Mouse (Mus musculus) G1E (cell line): ENCODE results near the gene Dcp1b.

Experiments
- CTCF ChIP-seq: IDR thresholded peaks from 2 replicates; pipeline ENCODE4 v1.5.1; 2012; ENCODE audit warnings: low read depth, low read length, inconsistent platforms, mixed read lengths
- GATA1 ChIP-seq: IDR thresholded peaks from 2 replicates; pipeline ENCODE4 v1.6.1; 2012; ENCODE audit warnings: borderline replicate concordance, low read length, inconsistent platforms, mixed read lengths
- GATA2 ChIP-seq: IDR thresholded peaks from 2 replicates; pipeline ENCODE4 v1.6.1; 2012; ENCODE audit warnings: low read depth, low read length, inconsistent platforms, borderline replicate concordance
- TAL1 ChIP-seq: conservative IDR thresholded peaks from 2 replicates; pipeline ENCODE4 v1.6.1; 2012; ENCODE audit warnings: low read depth, low read length, inconsistent platforms, mixed read lengths

DNA sequence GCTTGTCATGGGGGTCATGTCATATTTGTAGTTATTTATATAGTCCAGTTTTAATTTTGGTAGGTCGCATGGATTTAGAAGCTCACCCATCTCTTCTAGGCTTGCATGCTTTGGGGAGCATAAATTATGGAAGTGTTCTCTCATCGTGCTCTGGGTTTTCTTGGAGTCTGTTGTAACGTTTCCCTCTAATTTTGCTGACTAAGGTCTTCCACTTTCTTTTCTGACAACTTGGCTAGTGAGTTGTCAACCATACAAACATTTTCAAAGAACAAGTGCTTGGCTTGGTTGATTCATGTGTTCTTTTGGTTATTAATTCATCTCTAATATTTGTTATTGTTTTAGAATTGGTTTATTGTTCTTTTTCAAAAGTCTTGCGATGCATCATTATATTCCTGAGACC lies 76.7 kb downstream of the Dcp1b start:
- TF ChIP-seq CTCF (no peak), GATA2 (no peak), GATA1 (no peak), TAL1 (no peak)
